Mouse (Mus musculus) heart, adult 2 months (tissue): ENCODE measurements at regions not wholly inside any gene's neighbourhood (a gene's known extent, or its start where the extent isn't known, plus 50 kb on each side); places are given as distances from the start of the nearest gene placed in this dataset.

Experiments
- DNase-seq, 2 experiments: peaks; one replicate each; pipeline ENCODE4 v3.0.0; 2021
- H3K27ac ChIP-seq: fragments of 200-600 bp; 2 replicates; pipeline ENCODE4 v1.8.1; 2022
- H3K27me3 ChIP-seq: fragments of 200-500 bp; 2 replicates; pipeline ENCODE4 v1.6.1; 2012; ENCODE audit warnings: mild to moderate bottlenecking, low read length, inconsistent platforms, mixed read lengths; ENCODE audit not compliant: control insufficient read depth, insufficient read depth
- H3K36me3 ChIP-seq: fragments of 200-500 bp; 2 replicates; pipeline ENCODE4 v1.6.1; 2012; ENCODE audit warnings: low read length, inconsistent platforms; ENCODE audit not compliant: control insufficient read depth, insufficient read depth
- H3K4me1 ChIP-seq: fragments of 200-500 bp; 2 replicates; pipeline ENCODE4 v1.6.1; 2011; ENCODE audit warnings: low read length; ENCODE audit not compliant: control insufficient read depth, insufficient read depth
- H3K4me3 ChIP-seq: fragments of 200-600 bp; 2 replicates; pipeline ENCODE4 v1.8.1; 2022
- H3K79me2 ChIP-seq: fragments of 200-500 bp; replicated peaks from 2 replicates; pipeline ENCODE4 v1.6.1; 2012; ENCODE audit warnings: mild to moderate bottlenecking, inconsistent platforms, low read length, moderate library complexity, mixed read lengths; ENCODE audit not compliant: control insufficient read depth, insufficient read depth
- H3K9ac ChIP-seq: fragments of 200-500 bp; 2 replicates; pipeline ENCODE4 v1.6.1; 2012; ENCODE audit warnings: low read depth, mild to moderate bottlenecking, control low read depth, inconsistent platforms, low read length, mixed read lengths
- CTCF ChIP-seq: fragments of 200-600 bp; IDR thresholded peaks from 2 replicates; pipeline ENCODE4 v1.8.1; 2022; ENCODE audit warnings: antibody characterized with exemption, mild to moderate bottlenecking, moderate library complexity
- EP300 ChIP-seq: fragments of 200-500 bp; IDR thresholded peaks from 2 replicates; pipeline ENCODE4 v1.6.1; 2011; ENCODE audit warnings: low read depth, low read length, control low read depth; ENCODE audit not compliant: insufficient read depth
- POLR2A ChIP-seq: fragments of 200-500 bp; IDR thresholded peaks from 2 replicates; pipeline ENCODE4 v1.6.1; 2011; ENCODE audit warnings: mild to moderate bottlenecking, low read depth, low read length, control low read depth; ENCODE audit not compliant: insufficient read depth
- WGBS: fragments of 180-500 bp; shearing (Covaris S2); methylation state at CpG from one replicate; pipeline ENCODE4 v1.1.7; 2018; 5-methylcytosine and 5-hydroxymethylcytosine counted together
- intact Hi-C: fragments of 180-260 bp; cut with DNase I; formaldehyde crosslinking; loops from one replicate; pipeline ENCODE4 v1.15.1; 2025

DNA sequence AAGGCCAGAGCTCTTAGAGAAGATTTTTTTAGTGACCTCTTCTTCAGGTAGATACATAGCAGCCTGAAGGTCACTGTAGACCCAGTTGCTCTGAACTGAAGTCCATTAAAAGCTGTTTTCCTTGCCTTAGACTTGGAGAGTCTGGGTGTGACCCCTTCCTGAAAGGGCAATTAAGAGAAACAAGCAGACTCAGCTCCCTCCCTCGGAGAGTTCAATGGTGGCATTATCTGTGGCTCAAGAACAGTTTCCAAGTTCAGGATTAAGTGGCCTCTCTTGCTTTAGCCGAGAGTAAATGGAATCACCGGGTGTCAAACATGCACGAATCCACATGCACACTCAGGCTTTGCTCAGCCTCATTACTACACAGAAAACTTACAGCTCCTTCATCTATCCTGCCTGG, 53.2 kb upstream of the Id4 start:
- H3K27ac ChIP-seq, result no peak overlapping the region
- H3K9ac ChIP-seq, result no peak overlapping the region
- H3K27me3 ChIP-seq, result peaks cover 3% of the 10 kb centered on the region; the same call in 1 of the 2 replicates
- TF ChIP-seq EP300 (no peak), CTCF (no peak), POLR2A (no peak)
- intact Hi-C loops, result no loop called here
- WGBS, result 49% methylated on average over 4 of the region's 4 CpGs
- no peaks in the 10 kb centered on the region for H3K4me1 ChIP-seq
- H3K79me2 ChIP-seq, result no peaks in the 10 kb centered on the region
- no peaks in the 10 kb centered on the region for H3K36me3 ChIP-seq
- no peak overlapping the region for H3K4me3 ChIP-seq
- no peak for DNase-seq
